Mouse (Mus musculus) megakaryocyte progenitor cell, adult 5-6 weeks (primary cell): ENCODE data around the gene Olfr412. TPM values are rescaled to one million over a fixed set of nuclear protein-coding genes. Genes with fewer than 3 reads are reported as not detected.

Experiments
- ATAC-seq: replicated peaks from 2 replicates; pipeline ENCODE4 v1.8.0; 2016; ENCODE audit warnings: mild to moderate bottlenecking, moderate TSS enrichment, inconsistent platforms; ENCODE audit not compliant: poor library complexity
- total RNA-seq, 2 experiments: library from RNA; stranded (forward) in 1 of 2; stranded (reverse) in 1 of 2; fragments of 157-497, 149-512 nt in 1 of 2; fragments of 200-1000 nt in 1 of 2; gene quantifications; 2 replicates each; pipeline versions ENCODE4 v1.2.3 to v1.2.4; 2015 to 2017

The Olfr412 gene
- total RNA-seq (2015), result not detected in 2 replicates
- not detected in 2 replicates for total RNA-seq (2017)

GRCm38 (mm10) chr11:74361769-74362168 is at the start of gene Olfr412:
Olfr412 (plus strand) TSS chr11:74362069.
- ATAC-seq, result no peak

DNA sequence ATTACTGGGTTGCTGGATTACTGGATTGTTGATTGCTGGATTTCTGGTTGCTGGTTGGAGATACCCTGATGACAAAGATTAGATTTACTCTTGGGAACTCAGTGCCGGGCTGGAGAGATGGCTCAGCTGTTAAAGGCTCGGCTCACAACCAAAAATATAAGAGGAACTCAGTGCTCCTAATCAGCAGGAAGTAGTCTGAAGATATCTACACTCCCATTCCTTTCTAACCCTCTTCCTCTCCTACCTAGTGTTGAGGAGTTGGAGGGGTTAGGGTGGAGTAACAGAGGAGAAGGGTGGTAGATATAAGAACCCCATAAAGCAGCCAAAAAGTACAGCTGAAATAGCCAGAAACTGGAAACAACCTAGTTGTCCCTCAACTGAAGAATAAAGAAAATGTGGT is 35.8 kb upstream of the Olfr412 start:
- ATAC-seq, result no peak

GRCm38 (mm10) chr11:74328781-74329180 is 33.1 kb upstream of the Olfr412 start:
- ATAC-seq, result no peak

- ATAC-seq, result no peak
These were observed 23.9 kb upstream of the Olfr412 start, which contains the start of gene Olfr410 for GRCm38 (mm10) chr11:74337931-74338330. Olfr410 (minus strand) TSS chr11:74338031.

DNA sequence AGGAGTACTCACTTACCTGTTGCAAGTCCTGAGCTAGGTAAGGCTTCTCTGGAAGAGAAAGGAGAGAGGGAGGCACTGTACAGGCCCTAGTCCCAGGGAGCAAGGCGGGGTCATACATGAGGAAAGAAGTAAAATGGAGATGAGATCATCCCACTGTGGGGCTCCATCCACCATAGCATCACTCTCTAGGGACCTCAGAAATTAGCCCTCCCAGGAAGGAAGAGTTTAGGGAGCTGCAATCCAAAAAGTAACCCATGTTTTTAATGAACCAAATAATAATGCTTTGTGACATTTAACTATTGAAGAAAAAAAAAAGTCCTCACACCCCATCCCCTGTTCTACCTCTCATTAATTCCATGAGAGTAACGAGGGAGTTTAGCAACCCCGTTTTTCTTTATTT is 9.3 kb upstream of the Olfr412 start, which contains the start of gene Olfr411:
Olfr411 (minus strand) TSS at position 101 of the 400 bp plus-strand sequence.
- ATAC-seq, result no peak

DNA sequence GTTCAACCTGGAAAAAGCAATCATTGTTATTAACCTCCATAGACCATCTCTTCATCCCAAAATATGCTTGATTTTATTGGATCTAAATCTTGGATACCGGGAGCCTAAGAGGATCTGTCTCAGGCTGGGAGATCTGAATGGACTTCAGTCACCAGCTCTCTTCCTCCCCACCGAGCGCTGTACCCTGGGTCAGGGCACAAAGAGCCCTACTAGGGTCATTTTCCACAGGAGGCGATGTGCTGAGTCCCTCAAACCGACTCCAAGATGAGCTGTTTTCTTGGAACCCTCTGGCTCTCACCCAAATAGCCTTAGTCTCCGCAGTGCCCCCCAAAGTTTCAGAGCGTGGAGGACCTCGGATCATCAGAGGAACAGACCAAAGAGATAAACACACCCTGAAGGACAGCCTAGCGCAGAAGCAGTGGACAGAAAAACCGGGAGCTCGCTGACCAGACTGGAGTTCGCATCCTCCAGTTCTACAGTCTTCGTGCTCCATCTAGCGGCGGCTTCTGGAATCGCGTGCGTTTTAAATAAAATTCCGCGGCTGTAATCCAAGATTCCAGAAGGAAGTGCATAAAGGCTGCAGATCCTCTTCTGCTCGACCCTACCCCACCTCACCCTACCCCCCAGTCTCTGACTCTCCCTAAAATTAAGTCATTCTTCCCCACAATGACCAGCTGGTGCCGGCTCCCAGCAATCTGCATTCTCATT is 9.7 kb downstream of the Olfr412 start:
- ATAC-seq, result peak; percentile 81

GRCm38 (mm10) chr11:74376847-74377246 is 15.0 kb downstream of the Olfr412 start:
- ATAC-seq, result peak; percentile 78

- ATAC-seq, result no peak
These were observed 17.5 kb downstream of the Olfr412 start for GRCm38 (mm10) chr11:74379166-74379873.

DNA sequence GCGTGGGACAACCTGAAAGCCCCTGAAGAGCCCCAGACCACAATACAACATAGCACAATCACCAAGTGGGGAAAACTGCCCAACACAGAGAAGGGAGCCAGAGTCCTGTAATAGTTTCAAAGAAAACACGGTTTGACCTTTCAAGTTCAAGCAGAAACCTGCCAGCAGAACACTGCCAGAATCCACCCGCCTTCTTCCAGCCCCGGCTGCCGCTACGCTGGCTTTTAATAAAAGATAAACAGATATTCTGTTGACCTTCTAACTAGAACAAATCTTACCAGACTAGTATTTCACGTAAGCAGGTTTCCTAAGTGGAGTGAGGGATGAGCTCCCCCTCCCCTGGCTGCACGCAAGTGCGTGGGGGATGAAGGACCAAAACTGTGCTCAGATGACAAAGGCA is 23.8 kb downstream of the Olfr412 start:
- no peak for ATAC-seq

- ATAC-seq, result no peak
These were observed 25.3 kb downstream of the Olfr412 start for GRCm38 (mm10) chr11:74387203-74387602.

GRCm38 (mm10) chr11:74391899-74392298 is 30.0 kb downstream of the Olfr412 start:
- peak; percentile 63 for ATAC-seq

- ATAC-seq, result no peak
These were observed 31.0 kb downstream of the Olfr412 start for GRCm38 (mm10) chr11:74392903-74393302.

DNA sequence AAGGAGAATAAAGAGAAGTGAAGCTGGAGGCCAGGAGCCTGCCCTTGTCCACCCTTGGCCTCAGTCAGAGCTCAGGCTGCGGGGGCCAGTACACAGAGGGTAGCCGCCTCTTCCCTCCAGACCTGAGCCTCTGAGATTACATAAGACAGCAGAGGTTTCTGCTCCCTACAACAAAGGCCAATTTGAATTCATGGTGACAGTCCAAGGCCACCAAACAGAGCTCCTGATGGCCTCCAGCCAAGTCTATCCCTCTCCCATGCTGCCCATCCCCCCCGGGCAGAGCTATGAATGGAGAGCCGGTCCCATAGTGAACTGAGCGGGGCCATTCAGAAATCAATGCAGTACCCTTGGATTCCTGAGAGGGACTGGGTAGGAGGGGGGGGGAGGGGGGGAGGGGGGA is 31.6 kb downstream of the Olfr412 start:
- no peak for ATAC-seq

- no peak for ATAC-seq
These were observed 33.7 kb downstream of the Olfr412 start for GRCm38 (mm10) chr11:74395583-74395982.

GRCm38 (mm10) chr11:74402126-74402525 is 40.3 kb downstream of the Olfr412 start:
- ATAC-seq, result peak; percentile 69

DNA sequence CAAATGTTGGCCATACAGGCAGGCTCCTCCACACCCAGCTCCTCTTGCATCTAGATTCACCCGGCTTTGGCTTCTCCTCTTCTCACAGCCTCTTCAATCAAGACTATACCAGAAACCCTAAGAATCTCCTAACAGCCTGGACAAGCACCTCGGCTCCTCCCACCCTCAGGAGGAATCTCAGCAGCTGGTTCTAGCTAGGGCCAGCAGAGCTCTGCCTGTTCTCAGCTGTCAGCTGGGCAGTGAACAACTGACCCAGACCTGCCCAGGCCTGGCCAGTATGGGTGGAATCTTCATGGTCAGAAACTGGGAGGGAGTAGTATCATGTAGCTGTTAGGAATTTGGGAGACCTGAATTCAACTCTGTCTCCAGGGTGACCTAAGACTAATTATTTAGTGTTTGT is 42.3 kb downstream of the Olfr412 start:
- no peak for ATAC-seq

GRCm38 (mm10) chr11:74405201-74405600 is 43.3 kb downstream of the Olfr412 start:
- no peak for ATAC-seq

GRCm38 (mm10) chr11:74408587-74409446 is 46.9 kb downstream of the Olfr412 start:
- peak; percentile 44; the same call in 1 of the 2 replicates for ATAC-seq

GRCm38 (mm10) chr11:74409447-74409754 is 47.5 kb downstream of the Olfr412 start:
- no peak for ATAC-seq

- ATAC-seq, result no peak
These were observed 47.9 kb downstream of the Olfr412 start for GRCm38 (mm10) chr11:74409757-74410174.

GRCm38 (mm10) chr11:74411943-74412342 is 50.1 kb downstream of the Olfr412 start:
- no peak for ATAC-seq
